Mouse (Mus musculus): ENCODE results near the gene Eya4. TPM values are rescaled to one million over a fixed set of nuclear protein-coding genes. Genes with fewer than 3 reads are reported as not detected.

Eya4 gene
- polyA plus RNA-seq, 1 experiment from 2014 or later = 0.49 TPM

DNA sequence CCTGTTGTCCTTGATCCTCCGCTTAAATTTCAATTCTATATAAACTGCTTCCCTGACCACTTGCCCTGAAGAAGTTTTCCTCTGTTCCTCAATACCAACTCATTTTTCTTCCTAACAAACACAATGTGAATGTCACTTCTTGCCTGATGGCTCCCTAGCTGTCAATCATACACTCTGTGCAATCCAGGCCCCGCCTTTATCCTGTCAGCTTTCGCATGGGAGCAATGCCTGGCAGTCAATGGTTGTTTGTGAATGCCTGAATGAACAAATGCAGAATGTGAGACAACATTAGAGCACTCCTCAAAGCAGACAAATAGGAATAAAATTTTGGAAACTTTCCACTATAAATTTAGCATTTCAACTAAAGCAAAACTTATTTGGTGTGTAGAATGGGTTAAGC lies 104.1 kb downstream of the Eya4 start:
- Histone ChIP-seq H3K4me3 (ENCODE audit: low read length) (no peak overlapping the region), H3K4me2 (ENCODE audit: low read length) (no peak overlapping the region), H3K9ac (ENCODE audit: low read depth, low read length) (no peak overlapping the region), H3K4me1 (ENCODE audit: control insufficient read depth, insufficient read depth, low read depth, low read length) (no peaks in the 10 kb centered on the region), H3K27ac (ENCODE audit: low read depth, low read length) (no peak overlapping the region), H3K9me3 (ENCODE audit: control insufficient read depth, low read length) (no peaks in the 10 kb centered on the region), H3K36me3 (ENCODE audit: control insufficient read depth, insufficient read depth, low read length) (no peaks in the 10 kb centered on the region), H3K27me3 (replicated peaks; ENCODE audit: control insufficient read depth, insufficient read depth, low read length) (no peaks in the 10 kb centered on the region)
- no peak for ATAC-seq
- 64% methylated on average over 3 of the region's 3 CpGs for WGBS

DNA sequence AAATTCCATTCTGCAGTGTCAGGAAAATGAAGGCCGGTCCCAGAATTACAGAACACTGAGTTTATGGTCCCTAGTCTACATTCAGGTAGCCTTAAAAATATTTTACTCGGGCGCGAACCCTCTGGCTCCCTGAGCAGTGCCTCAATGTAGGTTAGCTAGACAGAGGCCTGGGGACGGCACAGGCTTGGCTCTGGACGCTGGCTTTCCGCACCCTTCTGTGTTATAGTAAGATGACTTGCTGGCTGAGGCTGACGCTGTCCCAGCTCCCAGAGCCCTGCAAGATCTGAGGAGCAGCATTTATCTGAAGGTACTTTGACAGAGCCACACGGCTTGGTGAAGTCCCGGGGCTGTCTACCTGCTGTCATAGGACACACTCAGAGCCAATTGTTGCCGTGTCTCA lies 113.7 kb downstream of the Eya4 start:
- 79% methylated on average over 11 of the region's 11 CpGs for WGBS
- Histone ChIP-seq H3K4me3 (ENCODE audit: low read length) (no peak overlapping the region), H3K36me3 (ENCODE audit: control insufficient read depth, insufficient read depth, low read length) (no peaks in the 10 kb centered on the region), H3K4me2 (ENCODE audit: low read length) (no peak overlapping the region), H3K9ac (ENCODE audit: low read depth, low read length) (no peak overlapping the region), H3K27ac (ENCODE audit: low read depth, low read length) (no peak overlapping the region), H3K27me3 (replicated peaks; ENCODE audit: control insufficient read depth, insufficient read depth, low read length) (no peaks in the 10 kb centered on the region), H3K4me1 (ENCODE audit: control insufficient read depth, insufficient read depth, low read depth, low read length) (no peaks in the 10 kb centered on the region), H3K9me3 (ENCODE audit: control insufficient read depth, low read length) (no peaks in the 10 kb centered on the region)
- ATAC-seq = no peak

DNA sequence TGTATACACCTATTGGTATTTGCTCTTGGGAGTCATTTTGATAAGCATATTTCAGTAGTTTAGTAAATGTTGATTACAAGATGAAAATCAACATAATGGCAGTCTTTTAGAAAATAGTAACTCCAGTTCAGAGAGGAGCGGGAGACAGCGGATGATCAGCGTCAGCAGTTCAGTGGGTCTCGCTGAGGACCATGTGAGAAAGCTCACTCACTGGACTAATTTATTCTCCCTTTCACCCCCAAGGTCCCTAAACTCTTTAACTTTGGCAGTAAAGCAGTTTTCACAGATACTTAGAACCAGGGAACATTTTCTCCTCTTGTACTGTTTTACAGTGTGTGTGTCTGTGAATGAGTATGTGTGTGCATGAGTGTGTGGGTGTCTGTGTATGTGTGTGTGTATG lies 115.2 kb downstream of the Eya4 start:
- H3K9ac ChIP-seq (ENCODE audit: low read depth, low read length) = no peak overlapping the region
- no peak overlapping the region for H3K4me3 ChIP-seq (ENCODE audit: low read length)
- H3K36me3 ChIP-seq (ENCODE audit: control insufficient read depth, insufficient read depth, low read length) = no peaks in the 10 kb centered on the region
- no peaks in the 10 kb centered on the region for H3K9me3 ChIP-seq (ENCODE audit: control insufficient read depth, low read length)
- no peaks in the 10 kb centered on the region for H3K27me3 ChIP-seq (replicated peaks; ENCODE audit: control insufficient read depth, insufficient read depth, low read length)
- 86% methylated on average over 4 of the region's 4 CpGs for WGBS
- no peak for ATAC-seq
- no peak overlapping the region for H3K4me2 ChIP-seq (ENCODE audit: low read length)
- H3K4me1 ChIP-seq (ENCODE audit: control insufficient read depth, insufficient read depth, low read depth, low read length) = no peaks in the 10 kb centered on the region
- no peak overlapping the region for H3K27ac ChIP-seq (ENCODE audit: low read depth, low read length)

DNA sequence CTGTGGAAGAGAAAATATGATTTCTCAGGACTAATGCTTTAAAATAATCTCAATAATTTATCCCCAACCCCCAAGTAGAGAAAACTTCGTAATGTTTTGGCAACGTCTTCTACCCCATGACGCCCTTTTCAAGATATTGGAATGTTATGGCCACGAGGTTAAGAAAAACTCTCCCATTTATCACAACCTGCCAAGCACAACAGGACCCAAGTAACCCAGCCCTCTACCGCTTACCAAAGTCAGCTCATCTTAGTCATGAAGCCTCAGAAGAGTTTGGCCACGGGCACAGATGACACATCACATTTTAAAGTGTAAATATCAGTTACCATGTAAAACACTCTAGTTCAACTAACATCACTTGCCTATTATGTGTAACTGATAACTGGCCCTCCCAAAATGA lies 117.2 kb downstream of the Eya4 start:
- ATAC-seq = no peak
- no peak overlapping the region for H3K4me2 ChIP-seq (ENCODE audit: low read length)
- no peaks in the 10 kb centered on the region for H3K4me1 ChIP-seq (ENCODE audit: control insufficient read depth, insufficient read depth, low read depth, low read length)
- H3K27ac ChIP-seq (ENCODE audit: low read depth, low read length) = no peak overlapping the region
- no peaks in the 10 kb centered on the region for H3K27me3 ChIP-seq (replicated peaks; ENCODE audit: control insufficient read depth, insufficient read depth, low read length)
- no peaks in the 10 kb centered on the region for H3K9me3 ChIP-seq (ENCODE audit: control insufficient read depth, low read length)
- H3K4me3 ChIP-seq (ENCODE audit: low read length) = no peak overlapping the region
- H3K9ac ChIP-seq (ENCODE audit: low read depth, low read length) = no peak overlapping the region
- 65% methylated on average over 6 of the region's 6 CpGs for WGBS
- no peaks in the 10 kb centered on the region for H3K36me3 ChIP-seq (ENCODE audit: control insufficient read depth, insufficient read depth, low read length)

DNA sequence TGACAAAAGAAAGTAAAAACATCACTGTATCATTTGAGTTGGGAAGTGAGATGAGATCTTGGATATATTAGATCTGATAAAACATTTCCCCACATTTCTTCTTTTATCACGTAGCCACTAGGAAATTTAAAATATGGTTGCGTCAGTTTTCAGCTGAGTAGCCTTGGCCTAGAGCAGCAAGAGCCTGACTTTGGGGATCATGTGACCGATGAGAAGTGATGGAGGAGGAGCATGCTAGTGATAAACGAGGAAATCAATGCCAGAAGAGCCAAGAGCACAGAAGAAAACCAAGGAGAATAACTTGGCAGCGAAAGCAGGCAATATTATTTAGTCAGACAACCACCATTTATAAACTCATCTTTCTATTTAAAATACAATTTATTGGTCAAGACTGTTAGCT lies 119.7 kb downstream of the Eya4 start:
- ATAC-seq = no peak
- no peaks in the 10 kb centered on the region for H3K27me3 ChIP-seq (replicated peaks; ENCODE audit: control insufficient read depth, insufficient read depth, low read length)
- no peak overlapping the region for H3K9ac ChIP-seq (ENCODE audit: low read depth, low read length)
- WGBS = 84% methylated on average over 5 of the region's 5 CpGs
- H3K4me3 ChIP-seq (ENCODE audit: low read length) = no peak overlapping the region
- H3K36me3 ChIP-seq (ENCODE audit: control insufficient read depth, insufficient read depth, low read length) = no peaks in the 10 kb centered on the region
- H3K4me2 ChIP-seq (ENCODE audit: low read length) = no peak overlapping the region
- H3K27ac ChIP-seq (ENCODE audit: low read depth, low read length) = no peak overlapping the region
- H3K4me1 ChIP-seq (ENCODE audit: control insufficient read depth, insufficient read depth, low read depth, low read length) = no peaks in the 10 kb centered on the region
- H3K9me3 ChIP-seq (ENCODE audit: control insufficient read depth, low read length) = no peaks in the 10 kb centered on the region

DNA sequence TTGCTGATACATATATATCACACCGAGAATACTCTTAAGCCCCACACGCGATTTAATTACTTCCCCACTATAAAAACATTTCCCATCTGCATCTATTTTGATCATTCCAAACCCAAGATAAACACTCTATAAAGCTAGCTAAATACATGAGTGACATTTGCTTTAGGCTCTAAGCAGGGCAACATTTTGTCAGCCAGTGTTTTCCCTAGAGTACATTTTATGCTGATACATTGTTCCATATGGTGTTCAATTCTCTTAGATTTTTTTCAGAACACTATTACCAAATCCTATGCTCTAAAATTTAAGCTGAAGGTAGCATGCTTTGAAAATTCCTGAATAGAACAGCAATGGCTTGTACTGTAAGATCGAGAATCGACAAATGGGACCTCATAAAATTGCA lies 127.2 kb downstream of the Eya4 start:
- Histone ChIP-seq H3K4me1 (ENCODE audit: control insufficient read depth, insufficient read depth, low read depth, low read length) (no peaks in the 10 kb centered on the region), H3K9me3 (ENCODE audit: control insufficient read depth, low read length) (no peaks in the 10 kb centered on the region), H3K9ac (ENCODE audit: low read depth, low read length) (no peak overlapping the region), H3K27me3 (replicated peaks; ENCODE audit: control insufficient read depth, insufficient read depth, low read length) (no peaks in the 10 kb centered on the region), H3K4me3 (ENCODE audit: low read length) (no peak overlapping the region), H3K4me2 (ENCODE audit: low read length) (no peak overlapping the region), H3K36me3 (ENCODE audit: control insufficient read depth, insufficient read depth, low read length) (no peaks in the 10 kb centered on the region), H3K27ac (ENCODE audit: low read depth, low read length) (no peak overlapping the region)
- no peak for ATAC-seq
- 85% methylated on average over 5 of the region's 5 CpGs for WGBS

DNA sequence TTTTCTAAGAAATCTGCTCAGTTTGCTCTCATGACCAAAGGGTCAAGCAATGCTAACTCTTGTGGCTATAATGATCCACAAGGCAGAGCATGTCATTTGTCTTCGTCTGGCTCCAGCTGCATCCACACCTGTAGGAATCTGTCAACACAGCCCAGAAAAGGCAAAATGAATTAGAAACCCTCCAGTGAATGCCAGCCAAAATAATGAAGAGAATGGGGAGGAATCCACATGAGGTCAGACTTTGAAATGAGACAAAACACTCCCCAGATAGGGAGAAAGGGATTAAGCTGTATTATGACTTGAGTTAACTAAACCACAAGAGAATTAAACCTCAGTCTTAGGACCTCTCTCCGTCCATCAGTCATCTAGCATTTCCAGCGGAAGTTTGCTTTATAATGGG lies 130.2 kb downstream of the Eya4 start:
- WGBS = 35% methylated on average over 3 of the region's 3 CpGs
- Histone ChIP-seq H3K4me1 (ENCODE audit: control insufficient read depth, insufficient read depth, low read depth, low read length) (no peaks in the 10 kb centered on the region), H3K36me3 (ENCODE audit: control insufficient read depth, insufficient read depth, low read length) (no peaks in the 10 kb centered on the region), H3K4me2 (ENCODE audit: low read length) (no peak overlapping the region), H3K4me3 (ENCODE audit: low read length) (no peak overlapping the region), H3K9me3 (ENCODE audit: control insufficient read depth, low read length) (no peaks in the 10 kb centered on the region), H3K27ac (ENCODE audit: low read depth, low read length) (no peak overlapping the region), H3K27me3 (replicated peaks; ENCODE audit: control insufficient read depth, insufficient read depth, low read length) (no peaks in the 10 kb centered on the region), H3K9ac (ENCODE audit: low read depth, low read length) (no peak overlapping the region)
- ATAC-seq = no peak

DNA sequence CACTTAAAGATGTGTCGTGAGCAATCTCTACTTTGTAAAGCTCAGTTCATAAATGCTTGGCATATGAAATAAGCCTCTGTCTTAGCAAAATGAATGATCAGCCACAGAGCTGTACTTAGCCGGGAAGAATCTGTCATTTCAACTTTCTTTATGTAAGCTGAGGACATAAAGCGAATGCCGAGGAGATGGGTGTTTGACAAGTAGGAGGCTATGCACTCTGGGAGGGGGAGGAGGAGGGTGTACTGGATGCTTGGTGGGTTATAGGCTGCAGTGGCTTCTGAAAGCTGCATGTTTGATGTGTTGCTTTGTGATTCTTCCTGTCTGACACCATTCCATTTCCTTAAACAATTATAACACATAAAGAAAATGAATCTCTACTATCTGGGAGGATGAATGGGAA lies 133.8 kb downstream of the Eya4 start:
- Histone ChIP-seq H3K9me3 (ENCODE audit: control insufficient read depth, low read length) (no peaks in the 10 kb centered on the region), H3K36me3 (ENCODE audit: control insufficient read depth, insufficient read depth, low read length) (no peaks in the 10 kb centered on the region), H3K4me2 (ENCODE audit: low read length) (no peak overlapping the region), H3K4me3 (ENCODE audit: low read length) (no peak overlapping the region), H3K27ac (ENCODE audit: low read depth, low read length) (no peak overlapping the region), H3K9ac (ENCODE audit: low read depth, low read length) (no peak overlapping the region), H3K27me3 (replicated peaks; ENCODE audit: control insufficient read depth, insufficient read depth, low read length) (no peaks in the 10 kb centered on the region), H3K4me1 (ENCODE audit: control insufficient read depth, insufficient read depth, low read depth, low read length) (no peaks in the 10 kb centered on the region)
- WGBS = 60% methylated on average over 4 of the region's 4 CpGs
- ATAC-seq = 0 out of 2 replicates have a peak, but pooled peaks have one; percentile 40

DNA sequence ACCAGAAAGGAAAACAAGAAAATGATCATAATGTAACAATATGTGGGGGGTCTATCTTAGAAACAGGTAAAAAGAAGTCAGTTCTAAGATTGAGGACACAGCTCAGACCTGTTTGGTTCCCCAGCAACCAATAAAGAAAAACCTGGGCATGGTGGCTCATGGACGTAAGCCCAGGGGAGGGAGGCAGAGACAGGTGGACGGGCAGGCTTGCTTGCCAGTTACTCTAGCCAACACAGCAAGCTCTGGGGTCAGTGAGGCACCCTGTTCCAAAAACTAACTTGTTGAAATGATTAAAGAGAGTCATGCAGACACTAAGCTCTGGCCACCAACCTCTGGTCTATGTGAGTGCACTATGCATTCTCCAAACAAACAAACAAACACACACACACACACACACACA lies 139.2 kb downstream of the Eya4 start:
- no peaks in the 10 kb centered on the region for H3K27me3 ChIP-seq (replicated peaks; ENCODE audit: control insufficient read depth, insufficient read depth, low read length)
- H3K9ac ChIP-seq (ENCODE audit: low read depth, low read length) = no peak overlapping the region
- H3K36me3 ChIP-seq (ENCODE audit: control insufficient read depth, insufficient read depth, low read length) = no peaks in the 10 kb centered on the region
- H3K4me3 ChIP-seq (ENCODE audit: low read length) = no peak overlapping the region
- no peaks in the 10 kb centered on the region for H3K4me1 ChIP-seq (ENCODE audit: control insufficient read depth, insufficient read depth, low read depth, low read length)
- no peak overlapping the region for H3K27ac ChIP-seq (ENCODE audit: low read depth, low read length)
- H3K4me2 ChIP-seq (ENCODE audit: low read length) = no peak overlapping the region
- no peaks in the 10 kb centered on the region for H3K9me3 ChIP-seq (ENCODE audit: control insufficient read depth, low read length)
- no peak for ATAC-seq
- WGBS = 90% methylated on average over 2 of the region's 2 CpGs

DNA sequence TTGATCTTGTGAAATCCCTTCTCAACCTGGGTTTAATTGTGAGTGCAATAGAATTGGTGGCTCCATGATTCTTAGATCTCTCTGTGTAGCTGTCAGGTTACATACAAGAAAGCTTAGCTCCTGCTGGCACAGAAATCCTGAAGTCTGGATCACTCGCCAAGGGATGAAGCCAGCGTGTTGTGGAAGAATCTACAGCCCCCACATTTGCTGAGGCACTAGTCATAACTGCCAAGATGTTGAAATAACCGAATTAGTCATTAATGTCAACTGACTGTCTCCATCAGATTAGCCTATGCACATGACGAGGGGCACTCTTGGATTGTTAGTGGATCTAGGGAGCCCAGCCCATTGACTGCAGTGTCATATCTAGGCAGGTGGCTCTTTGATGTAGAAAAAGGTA lies 146.7 kb downstream of the Eya4 start:
- 72% methylated on average over 4 of the region's 4 CpGs for WGBS
- Histone ChIP-seq H3K4me1 (ENCODE audit: control insufficient read depth, insufficient read depth, low read depth, low read length) (no peaks in the 10 kb centered on the region), H3K9ac (ENCODE audit: low read depth, low read length) (no peak overlapping the region), H3K27ac (ENCODE audit: low read depth, low read length) (no peak overlapping the region), H3K36me3 (ENCODE audit: control insufficient read depth, insufficient read depth, low read length) (no peaks in the 10 kb centered on the region), H3K4me3 (ENCODE audit: low read length) (no peak overlapping the region), H3K9me3 (ENCODE audit: control insufficient read depth, low read length) (no peaks in the 10 kb centered on the region), H3K27me3 (replicated peaks; ENCODE audit: control insufficient read depth, insufficient read depth, low read length) (no peaks in the 10 kb centered on the region), H3K4me2 (ENCODE audit: low read length) (no peak overlapping the region)
- no peak for ATAC-seq
